Mouse (Mus musculus): ENCODE measurements around the gene Izumo2.

The Izumo2 gene

DNA sequence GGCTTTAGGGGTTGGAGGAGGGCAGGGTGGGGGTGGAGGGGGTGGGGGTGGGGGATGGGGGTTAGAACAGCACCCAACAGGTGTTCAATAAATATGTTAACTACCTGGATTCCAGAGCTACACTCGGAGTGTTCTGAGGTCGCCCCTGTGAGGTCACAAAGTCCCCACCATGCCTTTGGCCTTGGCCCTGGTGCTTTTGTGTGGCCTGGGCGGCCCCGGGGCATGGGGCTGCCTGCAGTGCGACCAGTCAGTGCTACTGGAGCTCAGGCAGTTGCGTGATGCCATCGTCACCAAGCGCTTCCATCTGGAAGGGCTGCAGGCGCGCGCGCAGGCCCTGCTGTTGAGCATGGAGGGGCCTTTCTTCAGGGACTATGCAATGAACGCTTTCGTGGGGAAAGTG lies at the start of gene Izumo2:
TSS of gene Izumo2 (plus strand) at position 169 of the 400 bp plus-strand sequence.
- no peak for DNase-seq (ENCODE audit: low spot score in 2 of 2)

DNA sequence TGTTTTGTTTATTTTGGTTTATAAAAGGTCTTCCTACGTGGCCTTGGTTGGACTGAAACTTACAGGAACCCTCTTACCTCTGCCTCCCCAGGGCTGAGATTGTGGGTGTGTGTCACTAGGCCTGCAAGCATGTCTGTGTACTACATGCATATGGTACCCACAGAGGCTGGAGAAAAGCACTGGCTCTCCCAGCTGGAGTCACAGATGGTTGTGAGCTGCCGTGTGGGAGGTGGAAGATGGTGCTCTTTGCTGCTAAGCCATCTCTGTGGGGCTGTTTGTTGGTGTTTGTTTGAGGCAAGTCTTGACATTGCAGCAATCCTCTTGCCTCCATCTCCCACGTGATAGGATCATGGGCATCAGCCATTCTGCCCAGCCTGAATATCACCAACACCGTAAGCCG lies 47.3 kb upstream of the Izumo2 start:
- no peak for DNase-seq (ENCODE audit: low spot score in 2 of 2)

DNA sequence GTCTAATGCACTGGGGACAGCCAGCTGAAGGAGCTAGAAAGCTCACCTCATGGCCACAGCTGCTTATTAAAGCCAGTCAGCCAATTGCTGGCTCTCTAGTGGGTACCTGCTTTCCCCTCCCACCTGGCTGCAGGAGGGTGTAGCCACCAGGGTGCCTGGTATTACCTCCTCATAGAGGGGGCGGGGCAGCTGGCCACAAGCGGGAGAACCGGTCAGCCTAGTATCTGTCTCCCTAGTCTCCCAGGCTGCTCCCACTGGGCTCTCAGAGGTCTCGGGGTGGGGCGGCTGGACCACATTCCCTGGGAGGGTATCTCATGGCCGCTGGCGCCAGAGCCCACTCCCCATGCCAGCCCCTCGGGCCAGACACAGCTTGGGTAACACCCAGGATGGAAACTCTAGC lies 46.4 kb upstream of the Izumo2 start:
- DNase-seq (ENCODE audit: low spot score in 2 of 2), result no peak

DNA sequence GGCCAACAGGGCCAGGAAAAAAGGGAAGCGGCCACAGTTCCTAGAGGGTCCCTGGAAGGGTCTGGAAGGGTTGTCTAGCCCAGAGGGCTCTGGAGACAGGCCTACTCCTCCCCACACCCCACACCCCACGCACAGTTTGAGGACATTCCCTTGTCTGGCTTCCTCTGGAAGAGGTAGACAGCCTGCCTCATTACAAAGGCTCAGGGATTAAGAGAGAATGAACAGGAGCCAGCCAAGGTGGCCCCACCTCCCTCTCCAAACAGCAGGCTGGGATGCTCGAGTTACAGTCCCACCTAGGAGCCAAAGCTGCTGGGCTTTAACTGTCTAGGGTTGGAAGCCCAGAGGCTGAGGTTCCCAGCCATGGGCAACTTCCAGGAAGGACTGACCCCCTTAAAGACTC lies 46.0 kb upstream of the Izumo2 start:
- DNase-seq (ENCODE audit: low spot score in 2 of 2), result no peak

DNA sequence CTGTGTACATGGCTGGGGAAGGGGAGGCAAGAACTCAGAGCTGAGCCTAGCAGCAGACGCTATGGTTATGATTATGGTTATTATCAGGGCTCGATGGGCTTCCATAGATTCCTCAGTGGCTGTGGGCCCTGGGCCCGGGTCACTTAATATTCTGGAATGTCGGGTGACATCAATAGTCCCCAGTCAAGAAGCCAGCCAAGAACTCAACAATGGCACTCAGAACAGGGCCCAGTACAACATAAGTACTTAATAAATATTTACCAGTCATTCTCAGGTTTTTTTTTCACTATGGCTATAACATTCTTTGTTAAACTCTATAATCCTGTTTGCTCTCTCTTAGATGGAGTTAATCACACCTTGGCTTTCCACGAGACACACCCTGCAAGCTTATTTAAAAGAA lies 45.0 kb upstream of the Izumo2 start:
- no peak for DNase-seq (ENCODE audit: low spot score in 2 of 2)

DNA sequence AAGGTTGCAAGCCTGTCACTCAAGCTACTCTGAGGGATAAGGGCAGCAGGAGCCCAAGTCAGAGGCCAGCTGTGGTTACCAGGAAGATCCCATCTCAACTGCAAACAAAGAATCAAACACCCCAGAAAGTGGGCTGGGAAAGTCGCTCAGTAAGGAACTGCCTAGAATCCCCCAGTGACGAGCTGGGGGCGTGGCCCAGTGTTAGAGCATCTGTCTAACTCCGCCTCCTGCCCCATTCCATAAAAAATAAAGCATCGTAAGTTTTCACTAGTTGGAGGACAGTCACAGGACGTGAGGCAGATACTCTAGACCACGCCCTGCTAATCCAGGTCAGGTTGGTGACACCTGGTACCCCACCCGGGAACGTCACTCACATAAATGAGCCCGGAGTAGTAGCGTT lies 43.8 kb upstream of the Izumo2 start:
- no peak for DNase-seq (ENCODE audit: low spot score in 2 of 2)

DNA sequence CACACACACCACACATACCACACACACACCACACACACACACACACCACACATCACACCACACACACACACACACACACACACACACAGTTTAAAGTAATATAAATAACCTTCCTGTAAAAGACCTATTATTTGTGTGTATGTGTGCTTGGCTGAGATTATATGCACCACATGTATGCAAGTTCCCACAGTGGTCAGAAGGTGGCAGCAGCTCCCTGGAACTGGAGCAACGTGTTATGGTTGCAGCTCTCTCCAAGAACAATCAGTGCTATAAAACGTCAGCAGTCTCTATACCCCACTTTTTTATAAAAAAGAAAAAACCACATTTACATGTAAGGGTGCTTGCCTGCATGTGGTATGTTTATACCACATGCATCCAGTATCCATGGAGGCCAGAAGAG lies 42.1 kb upstream of the Izumo2 start:
- DNase-seq (ENCODE audit: low spot score in 2 of 2), result no peak

DNA sequence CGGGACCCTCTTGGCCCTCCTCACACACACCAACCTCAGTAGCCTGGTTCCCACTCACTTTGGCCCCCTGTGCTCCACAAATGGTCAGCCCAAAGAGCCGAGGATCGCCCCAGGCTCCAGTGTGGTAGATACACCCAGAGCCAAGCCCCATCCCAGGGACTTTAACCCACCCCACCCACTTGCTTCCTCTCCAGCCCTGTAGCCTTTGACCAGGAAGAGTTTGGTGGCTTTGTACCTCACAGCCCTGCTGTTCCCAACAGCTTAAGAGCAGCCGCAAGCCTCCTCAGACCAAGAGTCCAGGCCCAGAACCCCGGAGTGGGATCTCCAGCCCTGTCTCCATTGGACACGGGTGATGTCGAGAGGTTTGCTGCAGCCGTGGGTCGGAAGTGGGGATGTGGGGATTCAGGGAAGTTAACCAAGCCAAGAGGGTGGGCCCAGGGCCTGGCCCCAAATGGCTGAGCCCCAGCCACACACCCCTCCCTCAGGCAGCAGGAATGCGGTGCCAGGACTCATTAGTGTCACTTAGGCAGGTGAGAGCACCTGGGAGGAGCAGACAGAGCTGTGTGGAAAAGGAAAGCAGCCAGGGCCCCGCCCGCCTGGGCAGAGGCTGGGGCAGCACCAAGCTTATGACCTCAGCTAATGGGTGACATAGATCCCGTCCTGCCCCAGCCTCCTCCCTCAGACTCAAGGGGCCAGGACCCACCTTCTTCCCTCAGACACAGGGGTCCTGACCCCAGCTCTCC lies 40.4 kb upstream of the Izumo2 start:
- DNase-seq (ENCODE audit: low spot score in 2 of 2), result no peak

DNA sequence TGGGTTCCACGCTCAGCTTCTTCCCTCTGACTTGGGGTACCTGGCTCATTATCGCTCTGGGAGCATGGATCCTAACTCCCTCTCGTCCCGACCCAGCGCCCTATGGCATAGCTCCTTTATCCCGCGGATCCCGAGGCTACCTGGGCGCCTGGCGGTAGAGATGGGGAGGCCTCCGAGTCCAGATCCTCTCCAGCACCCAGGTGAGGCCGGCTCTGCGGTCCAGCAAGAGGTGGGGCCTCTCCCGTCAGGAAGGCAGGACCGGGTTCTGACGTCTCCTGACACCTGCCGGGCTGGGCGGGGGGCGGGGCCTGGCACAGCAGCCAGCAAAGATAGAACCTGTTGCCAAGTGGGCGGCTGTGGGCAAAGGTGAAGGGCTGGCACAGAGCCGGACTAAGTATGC lies 39.4 kb upstream of the Izumo2 start:
- DNase-seq (ENCODE audit: low spot score in 2 of 2), result no peak

DNA sequence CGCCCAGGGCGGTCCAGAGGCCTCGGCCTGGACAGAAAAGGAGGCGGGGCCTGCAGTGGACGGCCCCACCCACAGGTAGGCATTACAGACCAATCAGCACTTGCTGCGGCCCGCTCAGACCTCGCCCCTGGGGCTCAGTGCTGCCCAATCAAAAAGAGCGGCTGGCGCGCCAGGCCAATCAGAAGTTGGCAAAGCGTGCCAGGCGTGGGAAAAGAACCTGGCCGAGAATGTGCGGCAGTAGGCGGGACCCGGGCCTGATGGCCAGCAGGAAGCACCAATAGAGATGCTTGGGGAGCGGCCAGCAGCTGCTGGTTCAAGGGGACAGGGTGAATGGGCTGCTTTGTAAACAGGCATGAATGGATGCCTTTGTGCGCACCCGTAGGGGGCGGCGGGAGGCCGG lies 37.7 kb upstream of the Izumo2 start, which contains the start of gene Myh14:
TSS of gene Myh14 (minus strand) at position 41 of the 400 bp plus-strand sequence.
- DNase-seq (ENCODE audit: low spot score in 2 of 2), result peak in 1 of 2 experiments; percentile 10

DNA sequence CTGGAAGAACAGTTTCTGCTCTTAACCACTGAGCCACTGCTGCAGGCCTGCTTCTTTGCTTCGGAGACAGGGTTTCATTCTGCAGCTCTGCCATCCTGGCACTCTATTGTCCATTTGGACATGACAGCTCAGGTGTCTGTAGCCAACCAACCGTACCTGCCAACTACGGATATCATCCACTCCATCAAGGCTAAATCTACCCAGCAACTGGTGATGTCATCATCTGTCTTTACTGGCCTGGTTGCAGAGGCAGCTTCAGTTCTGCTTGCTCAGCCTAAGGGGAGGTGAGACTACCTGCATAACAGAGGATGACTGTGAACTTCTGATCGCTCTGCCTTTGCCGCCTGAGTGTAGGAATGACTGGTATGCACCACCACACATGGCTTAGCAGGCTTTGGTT lies 36.3 kb upstream of the Izumo2 start:
- DNase-seq (ENCODE audit: low spot score in 2 of 2), result no peak

DNA sequence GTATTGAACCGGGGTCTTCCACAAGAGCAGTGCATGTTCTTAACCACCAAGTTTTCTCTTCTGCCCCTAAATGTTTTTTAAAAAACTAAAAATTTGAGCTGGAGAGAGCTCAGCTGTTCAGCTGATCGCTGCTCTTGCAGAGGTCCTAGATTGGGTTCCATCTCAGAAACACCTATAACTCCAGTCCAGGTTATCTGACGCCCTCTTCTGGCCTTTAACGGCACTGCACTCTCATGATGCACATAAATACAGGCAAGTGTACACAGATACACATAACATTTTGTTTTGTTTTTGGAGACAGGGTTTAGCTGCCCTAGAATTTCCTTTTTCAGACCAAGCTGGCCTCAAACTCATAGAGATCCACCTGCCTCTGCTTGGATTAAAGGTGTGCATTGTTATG lies 34.0 kb upstream of the Izumo2 start:
- DNase-seq (ENCODE audit: low spot score in 2 of 2), result no peak

DNA sequence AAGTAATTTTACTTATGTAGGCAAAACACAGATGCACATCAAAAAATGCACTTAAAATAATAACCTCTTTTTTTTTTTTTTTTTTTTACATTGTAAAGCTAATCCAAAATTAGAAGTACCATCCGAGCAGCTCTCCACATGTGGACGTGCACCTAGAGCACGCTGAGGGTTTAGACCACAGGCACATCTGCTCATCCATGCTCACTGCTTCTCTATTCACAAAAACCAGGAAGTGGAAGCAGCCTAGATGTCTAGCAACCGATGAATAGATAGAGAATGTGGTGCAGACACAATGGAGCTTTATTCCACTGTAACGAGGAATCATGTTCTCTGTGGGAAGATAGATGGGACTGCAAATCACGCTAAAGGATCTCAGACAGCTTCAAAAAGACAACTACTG lies 33.4 kb upstream of the Izumo2 start:
- DNase-seq (ENCODE audit: low spot score in 2 of 2), result no peak

DNA sequence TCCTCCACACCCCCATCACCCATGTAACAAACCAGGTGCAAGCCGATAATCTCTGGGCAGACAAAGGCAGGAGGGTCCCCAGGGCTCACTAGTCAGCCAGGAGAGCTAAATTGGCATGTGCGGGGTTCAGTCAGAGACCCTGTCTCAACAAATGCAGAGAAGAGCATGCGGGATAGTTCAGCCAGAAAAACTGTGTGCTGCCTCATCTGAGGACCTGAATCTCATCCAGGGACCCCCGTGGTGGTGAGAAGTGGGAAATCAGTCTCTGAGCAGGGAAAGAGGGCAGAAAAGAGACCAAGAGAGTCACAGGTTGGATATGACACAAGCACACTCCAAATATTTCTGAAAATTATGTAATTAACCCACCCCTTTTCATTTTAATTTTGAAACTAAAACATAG lies 32.4 kb upstream of the Izumo2 start:
- no peak for DNase-seq (ENCODE audit: low spot score in 2 of 2)

DNA sequence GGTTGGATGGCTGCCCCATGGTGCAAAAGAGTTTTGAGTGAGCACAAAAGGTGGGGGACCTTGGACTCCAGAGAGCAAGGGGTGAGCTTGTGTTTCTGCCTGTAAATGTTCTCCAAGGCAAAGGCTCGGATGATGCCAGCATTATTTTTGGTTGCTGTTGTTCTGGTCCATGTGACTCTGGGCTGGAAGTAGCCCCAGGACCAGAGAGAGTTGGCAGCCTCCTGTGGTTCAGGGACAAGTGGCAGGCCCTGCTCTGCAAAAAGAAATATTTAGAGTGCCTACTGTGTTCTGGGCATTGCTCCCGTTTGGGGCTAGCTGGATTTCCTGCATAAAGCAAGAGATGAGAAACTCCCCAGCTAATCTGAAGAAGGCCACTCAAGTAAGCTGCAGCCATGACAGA lies 31.9 kb upstream of the Izumo2 start:
- no peak for DNase-seq (ENCODE audit: low spot score in 2 of 2)

DNA sequence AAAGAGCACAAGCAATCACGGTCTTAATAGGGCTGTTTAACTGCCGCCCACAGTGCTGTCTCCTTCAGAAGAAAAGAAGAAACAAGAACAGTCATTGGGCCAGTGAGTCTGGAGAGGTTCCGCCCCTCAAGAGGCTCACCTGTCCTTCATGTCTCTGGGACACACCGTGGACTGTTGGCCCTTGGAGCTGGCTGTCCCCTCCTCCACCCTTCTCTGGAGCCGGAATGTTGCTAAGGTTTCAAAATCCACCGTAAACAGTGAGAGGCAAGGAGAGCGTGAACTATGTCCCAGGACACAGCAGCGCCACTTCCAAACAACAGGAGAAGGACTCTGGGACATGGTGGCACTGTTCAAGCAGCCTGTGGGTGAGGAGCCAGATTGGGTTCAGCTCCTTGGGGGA lies 24.9 kb upstream of the Izumo2 start:
- no peak for DNase-seq (ENCODE audit: low spot score in 2 of 2)

DNA sequence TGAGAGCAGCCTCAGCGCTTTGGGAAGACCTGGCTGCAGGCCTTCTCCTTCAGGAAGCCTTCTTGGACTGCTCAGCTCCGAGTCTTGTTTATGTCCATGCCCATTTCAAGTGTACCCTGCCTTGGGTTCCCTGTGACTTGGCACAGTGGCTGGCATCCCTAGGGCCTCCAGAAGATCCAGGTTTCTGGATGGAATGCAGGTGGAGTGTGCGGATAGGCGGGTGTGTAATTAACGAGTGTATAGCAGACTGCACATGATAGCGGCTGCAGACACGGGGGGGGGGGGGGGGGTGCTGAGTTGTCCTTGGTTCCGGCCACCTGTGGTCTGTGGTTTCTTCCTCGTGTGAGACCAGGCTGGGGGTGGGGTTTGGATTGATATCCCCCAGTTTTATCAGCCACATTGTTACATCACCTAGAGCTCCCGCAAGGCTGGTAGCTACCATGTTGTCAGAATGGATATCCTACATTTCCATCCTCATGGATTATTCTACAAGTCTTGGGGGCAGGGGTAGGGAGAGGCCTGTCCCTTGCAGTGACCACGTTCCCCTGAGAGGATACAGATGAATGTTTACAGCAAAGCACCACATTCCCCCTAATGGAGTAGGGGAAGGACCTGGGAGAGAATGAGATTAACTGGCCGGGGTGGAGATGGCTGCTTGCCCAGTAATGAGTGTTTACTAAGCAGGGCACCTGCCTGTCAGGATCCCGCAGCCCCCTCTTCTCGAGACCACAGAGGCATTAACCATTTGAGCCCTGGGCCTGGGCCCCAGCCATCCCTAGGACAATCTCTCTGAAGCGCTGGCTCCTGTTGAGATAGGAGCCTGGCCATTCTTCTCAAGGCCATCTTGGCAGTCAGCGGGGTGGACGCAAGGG lies 22.8 kb upstream of the Izumo2 start:
- DNase-seq (ENCODE audit: low spot score in 2 of 2), result no peak

DNA sequence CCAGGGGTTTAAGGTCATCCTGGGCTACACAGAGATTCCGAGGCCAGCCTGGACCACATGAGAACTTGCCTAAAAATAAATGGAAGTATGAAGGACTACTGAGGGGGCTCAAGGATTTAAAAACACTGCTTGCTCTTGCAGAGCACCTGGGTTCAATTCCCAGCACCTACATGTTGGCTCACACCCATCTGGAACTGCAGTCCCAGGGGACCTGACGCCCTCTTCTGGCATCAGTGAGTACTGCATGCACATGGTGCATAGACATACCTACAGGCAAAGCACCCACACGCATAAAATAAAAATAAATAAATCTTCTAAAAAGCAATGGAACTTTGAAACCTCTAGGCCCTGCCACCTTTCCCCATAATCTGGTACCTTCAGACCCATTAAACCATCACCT lies 19.7 kb upstream of the Izumo2 start:
- DNase-seq (ENCODE audit: low spot score in 2 of 2), result no peak

DNA sequence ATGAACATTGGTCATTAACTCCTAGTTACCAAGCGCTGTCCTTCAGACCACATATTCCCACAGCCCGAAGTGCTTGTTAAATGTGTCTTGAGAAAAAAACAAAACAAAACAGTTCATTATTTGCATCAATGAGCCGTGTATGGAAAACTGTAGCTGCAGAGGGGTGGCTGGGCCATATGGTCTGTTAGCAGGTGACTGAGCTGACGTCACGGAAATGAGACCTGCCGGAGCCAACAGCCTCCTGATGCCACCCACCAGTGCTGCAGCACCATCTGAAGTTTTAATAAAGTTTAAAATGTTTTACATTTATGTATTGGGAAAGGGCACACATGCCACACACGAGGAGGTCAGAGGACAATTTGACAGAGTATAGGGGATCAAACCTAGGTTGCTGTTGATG lies 19.2 kb upstream of the Izumo2 start:
- DNase-seq (ENCODE audit: low spot score in 2 of 2), result no peak

DNA sequence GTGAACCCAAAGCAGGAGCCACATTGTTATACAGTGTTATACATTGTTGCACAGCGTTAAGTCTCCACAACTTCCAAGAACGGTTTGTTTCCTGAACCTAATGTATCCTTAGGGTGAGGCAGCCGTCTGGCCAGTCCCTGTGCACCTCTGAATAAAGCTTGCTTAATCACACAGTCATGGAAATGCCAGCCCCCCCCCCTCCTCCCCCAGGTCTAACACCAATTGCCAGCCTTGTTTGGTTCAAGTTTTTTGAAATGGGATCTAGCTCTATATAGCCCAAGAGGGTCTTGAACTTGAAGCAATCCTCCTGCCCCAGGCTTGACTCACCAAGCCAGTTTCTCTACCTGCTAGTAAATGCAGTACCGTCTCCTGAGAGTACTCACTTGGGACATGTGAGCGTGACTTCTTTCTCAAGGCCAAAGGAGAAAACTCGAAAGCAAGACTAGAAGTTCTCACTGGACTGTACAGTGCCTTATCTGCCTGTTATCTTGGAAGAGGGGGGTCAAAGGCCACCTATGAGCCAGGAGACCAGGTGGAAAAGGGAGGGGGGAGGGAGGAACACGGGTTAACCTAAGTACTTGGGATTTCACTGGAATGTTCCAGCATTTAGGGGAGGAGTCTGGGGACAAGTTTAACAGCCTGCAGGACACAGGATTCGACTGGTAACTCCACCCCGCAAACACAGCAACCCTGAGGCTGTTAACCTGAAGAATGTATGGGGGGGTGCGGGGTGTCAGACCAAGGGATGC lies 14.9 kb upstream of the Izumo2 start:
- no peak for DNase-seq (ENCODE audit: low spot score in 2 of 2)

DNA sequence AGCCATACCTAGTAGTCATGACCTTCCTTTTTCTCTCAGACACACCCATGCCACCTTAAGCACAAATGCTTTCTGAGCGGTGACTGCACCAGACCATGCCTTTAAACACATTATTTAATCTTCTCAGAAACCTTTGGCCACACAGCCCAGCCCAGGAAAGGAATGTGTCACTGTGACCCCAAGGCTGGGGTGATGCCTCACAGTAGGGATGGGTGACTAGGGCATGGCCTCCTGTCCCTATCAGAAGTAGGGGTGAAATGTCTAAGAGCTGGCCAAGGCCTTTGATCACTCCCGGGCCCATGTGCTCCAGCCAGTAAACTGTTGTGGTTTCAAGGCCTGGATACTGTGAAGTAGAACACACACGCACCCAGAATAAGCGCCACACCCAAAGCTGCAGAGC lies 13.3 kb upstream of the Izumo2 start:
- DNase-seq (ENCODE audit: low spot score in 2 of 2), result no peak

DNA sequence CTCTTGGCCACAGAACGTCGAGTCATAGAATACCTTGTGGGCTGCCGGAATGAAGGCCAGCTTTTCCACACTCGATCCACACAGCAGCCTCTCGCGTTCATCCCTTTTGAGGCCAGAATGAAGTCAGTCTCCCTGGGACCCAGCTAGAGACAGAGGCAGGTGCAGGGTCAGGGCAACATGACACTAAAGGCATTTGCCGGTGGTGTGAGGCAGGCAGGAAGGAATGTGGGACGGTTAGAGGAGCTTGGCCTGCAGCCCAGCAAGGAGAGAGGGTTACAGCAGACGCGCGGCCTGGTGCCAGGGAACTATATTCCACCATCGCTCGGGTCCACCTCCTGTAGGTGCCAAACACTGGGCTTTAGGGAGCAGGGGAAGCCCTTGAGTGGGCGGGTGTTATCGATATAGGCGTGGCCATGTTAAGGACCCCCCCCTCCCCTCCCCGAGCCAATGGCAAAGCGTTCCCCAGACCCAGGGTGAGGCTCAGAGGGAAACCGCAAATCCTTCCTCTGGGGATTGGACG lies 11.3 kb upstream of the Izumo2 start:
- no peak for DNase-seq (ENCODE audit: low spot score in 2 of 2)

Measured in spleen, postnatal 14 days (tissue).